Mouse (Mus musculus): ENCODE results near the gene Twf2. TPM values are rescaled to one million over a fixed set of nuclear protein-coding genes. Genes with fewer than 3 reads are reported as not detected.

Gene Twf2
- polyA plus RNA-seq, 1 experiment from 2014 or later = 25.6 TPM

- no peaks in the 10 kb centered on the region for H3K27me3 ChIP-seq (replicated peaks; ENCODE audit: control insufficient read depth, insufficient read depth, low read length)
- no peak overlapping the region for H3K4me2 ChIP-seq (replicated peaks; ENCODE audit: low read depth)
- TF ChIP-seq CTCF (IDR thresholded peaks at IDR 0.05; ENCODE audit: low read depth) = peak; percentile 23
- peaks cover 70% of the 10 kb centered on the region for H3K36me3 ChIP-seq (ENCODE audit: control insufficient read depth, insufficient read depth)
- H3K9ac ChIP-seq (ENCODE audit: low read depth, low read length) = no peak overlapping the region
- H3K9me3 ChIP-seq (ENCODE audit: control insufficient read depth) = no peaks in the 10 kb centered on the region
- H3K27ac ChIP-seq (ENCODE audit: low read depth, low read length) = no peak overlapping the region
- no peak for ATAC-seq
- WGBS = 88% methylated on average over 10 of the region's 10 CpGs
- H3K4me3 ChIP-seq (ENCODE audit: low read depth, low read length) = no peak overlapping the region
- 0 out of 2 replicates have a peak, but pooled peaks cover 5% of the 10 kb centered on the region for H3K4me1 ChIP-seq (replicated peaks; ENCODE audit: control insufficient read depth, insufficient read depth, low read length)
Observed at GRCm38 (mm10) chr9:106241541-106242164, 38.7 kb downstream of the Twf2 start.

- no peak for ATAC-seq
- Histone ChIP-seq H3K4me1 (replicated peaks; ENCODE audit: control insufficient read depth, insufficient read depth, low read length) (0 out of 2 replicates have a peak, but pooled peaks cover 7% of the 10 kb centered on the region), H3K9me3 (ENCODE audit: control insufficient read depth) (no peaks in the 10 kb centered on the region), H3K4me2 (replicated peaks; ENCODE audit: low read depth) (no peak overlapping the region), H3K27me3 (replicated peaks; ENCODE audit: control insufficient read depth, insufficient read depth, low read length) (no peaks in the 10 kb centered on the region), H3K36me3 (ENCODE audit: control insufficient read depth, insufficient read depth) (peaks cover 57% of the 10 kb centered on the region), H3K4me3 (ENCODE audit: low read depth, low read length) (no peak overlapping the region), H3K9ac (ENCODE audit: low read depth, low read length) (no peak overlapping the region), H3K27ac (ENCODE audit: low read depth, low read length) (peak overlapping the region; percentile 35; the same call in 1 of the 2 replicates)
- TF ChIP-seq CTCF (IDR thresholded peaks at IDR 0.05; ENCODE audit: low read depth) = no peak
- 56% methylated on average over 19 of the region's 19 CpGs for WGBS
Observed at GRCm38 (mm10) chr9:106242813-106243488, 40.0 kb downstream of the Twf2 start.

GRCm38 (mm10) chr9:106249550-106249949 lies 46.6 kb downstream of the Twf2 start:
- ATAC-seq = peak; percentile 83
- peaks cover 15% of the 10 kb centered on the region; the same call in 1 of the 2 replicates for H3K4me1 ChIP-seq (replicated peaks; ENCODE audit: control insufficient read depth, insufficient read depth, low read length)
- no peak overlapping the region for H3K4me3 ChIP-seq (ENCODE audit: low read depth, low read length)
- 36% methylated on average over 11 of the region's 11 CpGs for WGBS
- H3K9ac ChIP-seq (ENCODE audit: low read depth, low read length) = no peak overlapping the region
- TF ChIP-seq CTCF (IDR thresholded peaks at IDR 0.05; ENCODE audit: low read depth) = no peak
- H3K27me3 ChIP-seq (replicated peaks; ENCODE audit: control insufficient read depth, insufficient read depth, low read length) = no peaks in the 10 kb centered on the region
- peak overlapping the region; percentile 40 for H3K4me2 ChIP-seq (replicated peaks; ENCODE audit: low read depth)
- peak overlapping the region; percentile 89 for H3K27ac ChIP-seq (ENCODE audit: low read depth, low read length)
- peaks cover 5% of the 10 kb centered on the region; the same call in 1 of the 2 replicates for H3K36me3 ChIP-seq (ENCODE audit: control insufficient read depth, insufficient read depth)
- no peaks in the 10 kb centered on the region for H3K9me3 ChIP-seq (ENCODE audit: control insufficient read depth)

- peak; percentile 50 for ATAC-seq
- peaks cover 15% of the 10 kb centered on the region; the same call in 1 of the 2 replicates for H3K4me1 ChIP-seq (replicated peaks; ENCODE audit: control insufficient read depth, insufficient read depth, low read length)
Observed at GRCm38 (mm10) chr9:106250245-106250644, 47.3 kb downstream of the Twf2 start.

GRCm38 (mm10) chr9:106251066-106251465 lies 48.2 kb downstream of the Twf2 start:
- no peak for ATAC-seq
- TF ChIP-seq CTCF (IDR thresholded peaks at IDR 0.05; ENCODE audit: low read depth) = no peak
- peaks cover 15% of the 10 kb centered on the region; the same call in 1 of the 2 replicates for H3K4me1 ChIP-seq (replicated peaks; ENCODE audit: control insufficient read depth, insufficient read depth, low read length)
- H3K27ac ChIP-seq (ENCODE audit: low read depth, low read length) = peak overlapping the region; percentile 89; the same call in 1 of the 2 replicates
- no peak overlapping the region for H3K4me3 ChIP-seq (ENCODE audit: low read depth, low read length)
- 51% methylated on average over 8 of the region's 8 CpGs for WGBS
- peaks cover 5% of the 10 kb centered on the region; the same call in 1 of the 2 replicates for H3K36me3 ChIP-seq (ENCODE audit: control insufficient read depth, insufficient read depth)
- no peak overlapping the region for H3K9ac ChIP-seq (ENCODE audit: low read depth, low read length)
- no peaks in the 10 kb centered on the region for H3K9me3 ChIP-seq (ENCODE audit: control insufficient read depth)
- H3K4me2 ChIP-seq (replicated peaks; ENCODE audit: low read depth) = no peak overlapping the region
- no peaks in the 10 kb centered on the region for H3K27me3 ChIP-seq (replicated peaks; ENCODE audit: control insufficient read depth, insufficient read depth, low read length)

More at GRCm38 (mm10) chr9:106250245-106250644, 47.3 kb downstream of the Twf2 start:
- H3K9ac ChIP-seq (ENCODE audit: low read depth, low read length) = no peak overlapping the region
- H3K4me2 ChIP-seq (replicated peaks; ENCODE audit: low read depth) = peak overlapping the region; percentile 40; the same call in 1 of the 2 replicates
- H3K9me3 ChIP-seq (ENCODE audit: control insufficient read depth) = no peaks in the 10 kb centered on the region
- no peak overlapping the region for H3K4me3 ChIP-seq (ENCODE audit: low read depth, low read length)
- H3K27me3 ChIP-seq (replicated peaks; ENCODE audit: control insufficient read depth, insufficient read depth, low read length) = no peaks in the 10 kb centered on the region
- peaks cover 5% of the 10 kb centered on the region; the same call in 1 of the 2 replicates for H3K36me3 ChIP-seq (ENCODE audit: control insufficient read depth, insufficient read depth)
- H3K27ac ChIP-seq (ENCODE audit: low read depth, low read length) = peak overlapping the region; percentile 89
- TF ChIP-seq CTCF (IDR thresholded peaks at IDR 0.05; ENCODE audit: low read depth) = no peak
- 18% methylated on average over 4 of the region's 4 CpGs for WGBS

- ATAC-seq = no peak
- TF ChIP-seq CTCF (IDR thresholded peaks at IDR 0.05; ENCODE audit: low read depth) = no peak
- Histone ChIP-seq H3K9ac (ENCODE audit: low read depth, low read length) (no peak overlapping the region), H3K27me3 (replicated peaks; ENCODE audit: control insufficient read depth, insufficient read depth, low read length) (no peaks in the 10 kb centered on the region), H3K36me3 (ENCODE audit: control insufficient read depth, insufficient read depth) (no peaks in the 10 kb centered on the region), H3K4me1 (replicated peaks; ENCODE audit: control insufficient read depth, insufficient read depth, low read length) (peaks cover 9% of the 10 kb centered on the region; the same call in 1 of the 2 replicates), H3K27ac (ENCODE audit: low read depth, low read length) (no peak overlapping the region), H3K4me3 (ENCODE audit: low read depth, low read length) (no peak overlapping the region), H3K4me2 (replicated peaks; ENCODE audit: low read depth) (no peak overlapping the region), H3K9me3 (ENCODE audit: control insufficient read depth) (no peaks in the 10 kb centered on the region)
- WGBS = 88% methylated on average over 2 of the region's 2 CpGs
Observed at GRCm38 (mm10) chr9:106254001-106254400, 51.1 kb downstream of the Twf2 start.

All from intestine, postnatal 0 days (tissue).